Mouse (Mus musculus): ENCODE data around the gene Abcc3.

Abcc3 gene

GRCm38 (mm10) chr11:94349839-94350238, 43.0 kb downstream of the Abcc3 start:
- DNase-seq, result no peak

GRCm38 (mm10) chr11:94347063-94347575, 45.7 kb downstream of the Abcc3 start:
- DNase-seq, result no peak

GRCm38 (mm10) chr11:94346611-94347010, 46.2 kb downstream of the Abcc3 start:
- DNase-seq, result no peak

- no peak for DNase-seq
Measured at GRCm38 (mm10) chr11:94345926-94346325, 46.9 kb downstream of the Abcc3 start.

- DNase-seq, result no peak
Measured at GRCm38 (mm10) chr11:94344470-94344869, 48.3 kb downstream of the Abcc3 start.

- DNase-seq, result no peak
Measured at GRCm38 (mm10) chr11:94343955-94344358, 48.8 kb downstream of the Abcc3 start.

GRCm38 (mm10) chr11:94342114-94342905, 50.5 kb downstream of the Abcc3 start:
- DNase-seq, result no peak

- DNase-seq, result peak; percentile 28 to 71
Measured at GRCm38 (mm10) chr11:94340948-94341933, 51.6 kb downstream of the Abcc3 start.

- DNase-seq, result peak; percentile 65 to 66
Measured at GRCm38 (mm10) chr11:94339732-94340585, 52.8 kb downstream of the Abcc3 start.

- DNase-seq, result no peak
Measured at GRCm38 (mm10) chr11:94338347-94338746, 54.5 kb downstream of the Abcc3 start.

- no peak for DNase-seq
Measured at GRCm38 (mm10) chr11:94336551-94336950, 56.2 kb downstream of the Abcc3 start.

GRCm38 (mm10) chr11:94334386-94334968, 58.3 kb downstream of the Abcc3 start:
- no peak for DNase-seq

- DNase-seq, result no peak
Measured at GRCm38 (mm10) chr11:94332726-94333125, 60.1 kb downstream of the Abcc3 start.

GRCm38 (mm10) chr11:94330211-94330610, 62.6 kb downstream of the Abcc3 start:
- no peak for DNase-seq

GRCm38 (mm10) chr11:94329270-94329891, 63.4 kb downstream of the Abcc3 start:
- peak; percentile 67 to 76 for DNase-seq

GRCm38 (mm10) chr11:94328644-94329025, 64.2 kb downstream of the Abcc3 start:
- DNase-seq, result no peak

GRCm38 (mm10) chr11:94327693-94328643, 64.8 kb downstream of the Abcc3 start, which contains the start of gene Ankrd40:
Gene Ankrd40 (plus strand): TSS chr11:94328001.
- peak; percentile 94 to 97 for DNase-seq

- DNase-seq, result peak in 1 of 2 experiments; percentile 27
Measured at GRCm38 (mm10) chr11:94326961-94327411, 65.8 kb downstream of the Abcc3 start.

GRCm38 (mm10) chr11:94324618-94325017, 68.2 kb downstream of the Abcc3 start:
- DNase-seq, result no peak

Data from kidney, postnatal 25 days (tissue).